Mouse (Mus musculus) embryonic facial prominence, embryonic 10.5 days (tissue): Measurements from ENCODE around the gene Cd320. TPM values are rescaled to one million over a fixed set of nuclear protein-coding genes. Genes with fewer than 3 reads are reported as not detected.
A peak's percentile ranks its signal among the peaks of the same experiment; 100 is the strongest.
"Not testable (repeated sequence)": the region's sequence is repeated elsewhere in the genome, so short reads cannot be mapped to it uniquely, and the experiment has no call there.

ENCODE experiments used
- DNase-seq: peaks from one replicate; pipeline ENCODE4 v3.0.0-alpha.2; 2017; ENCODE audit warnings: low spot score
- H3K27ac ChIP-seq: fragments of 300-500 bp; sonication (generic); replicated peaks from 2 replicates; pipeline ENCODE4 v1.5.1; 2016; ENCODE audit warnings: mild to moderate bottlenecking
- H3K27me3 ChIP-seq: fragments of 300-500 bp; sonication (generic); replicated peaks from 2 replicates; pipeline ENCODE4 v1.6.1; 2016; ENCODE audit warnings: low read depth, mild to moderate bottlenecking; ENCODE audit not compliant: poor library complexity, severe bottlenecking
- H3K36me3 ChIP-seq: fragments of 300-500 bp; sonication (generic); replicated peaks from 2 replicates; pipeline ENCODE4 v1.6.1; 2016; ENCODE audit warnings: mild to moderate bottlenecking, moderate library complexity
- H3K4me1 ChIP-seq: fragments of 300-500 bp; sonication (generic); 2 replicates; pipeline ENCODE4 v1.6.1; 2016
- H3K4me3 ChIP-seq: fragments of 300-500 bp; sonication (generic); 2 replicates; pipeline ENCODE4 v1.5.1; 2016; ENCODE audit warnings: mild to moderate bottlenecking, moderate library complexity
- H3K9me3 ChIP-seq: fragments of 300-500 bp; sonication (generic); 2 replicates; pipeline ENCODE4 v1.6.1; 2016; ENCODE audit warnings: mild to moderate bottlenecking
- WGBS: fragments of 180-500 bp; shearing (Covaris S2); methylation state at CpG from one replicate; pipeline ENCODE4 v1.1.7; 2016; 5-methylcytosine and 5-hydroxymethylcytosine counted together
- polyA plus RNA-seq: library from polyadenylated mRNA; unstranded; fragments of >200 nt; fragmentation: Nextera tagmentation; extraction: Ambion mirVana; gene quantifications from 2 replicates; pipeline ENCODE4 v1.2.1, GENCODE M21; 2016

Cd320 gene
- polyA plus RNA-seq, 1 experiment from 2014 or later, result 98.9 TPM

GRCm38 (mm10) chr17:33815399-33815798, 27.5 kb upstream of the Cd320 start:
- Histone ChIP-seq H3K4me3 (no peak overlapping the region), H3K27ac (no peak overlapping the region), H3K4me1 (peaks cover 46% of the 10 kb centered on the region), H3K36me3 (peaks cover 26% of the 10 kb centered on the region), H3K9me3 (no peaks in the 10 kb centered on the region), H3K27me3 (peaks cover 13% of the 10 kb centered on the region)
- no peak for DNase-seq
- 93% methylated on average over 6 of the region's 6 CpGs for WGBS

GRCm38 (mm10) chr17:33816612-33817011, 26.3 kb upstream of the Cd320 start:
- peak overlapping the region; percentile 75 for H3K4me3 ChIP-seq
- WGBS, result 86% methylated on average over 5 of the region's 5 CpGs
- H3K36me3 ChIP-seq, result peaks cover 38% of the 10 kb centered on the region
- no peak for DNase-seq
- 0 out of 2 replicates have a peak, but pooled peaks cover 1% of the 10 kb centered on the region for H3K27me3 ChIP-seq
- no peaks in the 10 kb centered on the region for H3K9me3 ChIP-seq
- peak overlapping the region; percentile 91; the same call in 1 of the 2 replicates for H3K27ac ChIP-seq
- H3K4me1 ChIP-seq, result peaks cover 36% of the 10 kb centered on the region

- H3K27me3 ChIP-seq, result no peaks in the 10 kb centered on the region
- peak; percentile 98 for DNase-seq
- H3K27ac ChIP-seq, result peak overlapping the region; percentile 91
- under 1% methylated on average over 89 of the region's 89 CpGs for WGBS
- H3K4me3 ChIP-seq, result peak overlapping the region; percentile 75
- H3K9me3 ChIP-seq, result no peaks in the 10 kb centered on the region
- H3K4me1 ChIP-seq, result peaks cover 44% of the 10 kb centered on the region
- H3K36me3 ChIP-seq, result peaks cover 46% of the 10 kb centered on the region
Observed at GRCm38 (mm10) chr17:33817184-33817968, 25.5 kb upstream of the Cd320 start.

GRCm38 (mm10) chr17:33817969-33818643, 24.8 kb upstream of the Cd320 start:
- H3K4me1 ChIP-seq, result peaks cover 45% of the 10 kb centered on the region
- H3K4me3 ChIP-seq, result peak overlapping the region; percentile 75
- 21% methylated on average over 33 of the region's 33 CpGs for WGBS
- peaks cover 53% of the 10 kb centered on the region for H3K36me3 ChIP-seq
- H3K27ac ChIP-seq, result peak overlapping the region; percentile 91
- DNase-seq, result no peak
- no peaks in the 10 kb centered on the region for H3K27me3 ChIP-seq
- no peaks in the 10 kb centered on the region for H3K9me3 ChIP-seq

GRCm38 (mm10) chr17:33822436-33822959, 20.4 kb upstream of the Cd320 start:
- no peak overlapping the region for H3K27ac ChIP-seq
- no peaks in the 10 kb centered on the region for H3K27me3 ChIP-seq
- H3K4me1 ChIP-seq, result peaks cover 51% of the 10 kb centered on the region
- no peak for DNase-seq
- peak overlapping the region; percentile 79 for H3K4me3 ChIP-seq
- 88% methylated on average over 1 of the region's 1 CpGs for WGBS
- H3K9me3 ChIP-seq, result no peaks in the 10 kb centered on the region
- H3K36me3 ChIP-seq, result peaks cover 66% of the 10 kb centered on the region

GRCm38 (mm10) chr17:33823171-33823570, 19.7 kb upstream of the Cd320 start:
- not testable (repeated sequence) for DNase-seq, H3K9me3 ChIP-seq, H3K27me3 ChIP-seq
- Histone ChIP-seq H3K36me3 (peaks cover 68% of the 10 kb centered on the region), H3K4me1 (peaks cover 44% of the 10 kb centered on the region), H3K4me3 (peak overlapping the region; percentile 79), H3K27ac (peak overlapping the region; percentile 92)
- WGBS, result 84% methylated on average over 8 of the region's 8 CpGs

- peak within 1 kb of the TSS; percentile 92 for H3K27ac ChIP-seq
- peak; percentile 97 for DNase-seq
- H3K36me3 ChIP-seq, result peaks cover 68% of the 10 kb centered on the region
- H3K9me3 ChIP-seq, result no peaks in the 10 kb centered on the region
- WGBS, result under 1% methylated on average over 51 of the region's 51 CpGs
- H3K4me1 ChIP-seq, result peaks cover 32% of the 10 kb centered on the region
- H3K27me3 ChIP-seq, result no peaks in the 10 kb centered on the region
- H3K4me3 ChIP-seq, result peak within 1 kb of the TSS; percentile 79
Observed at GRCm38 (mm10) chr17:33824084-33824996, 18.6 kb upstream of the Cd320 start, which contains the start of the genes Rps28 and Ndufa7. TSS of gene Rps28 (minus strand) at chr17:33824562. TSS of gene Ndufa7 (plus strand) at chr17:33824572.

GRCm38 (mm10) chr17:33824997-33825330, 17.9 kb upstream of the Cd320 start:
- H3K9me3 ChIP-seq, H3K27me3 ChIP-seq, DNase-seq: not testable (repeated sequence)
- peak overlapping the region; percentile 79 for H3K4me3 ChIP-seq
- 8% methylated on average over 6 of the region's 6 CpGs for WGBS
- H3K4me1 ChIP-seq, result peaks cover 32% of the 10 kb centered on the region
- peaks cover 68% of the 10 kb centered on the region for H3K36me3 ChIP-seq
- peak overlapping the region; percentile 92 for H3K27ac ChIP-seq

- H3K27ac ChIP-seq, result peak overlapping the region; percentile 92
- peaks cover 32% of the 10 kb centered on the region for H3K4me1 ChIP-seq
- peaks cover 68% of the 10 kb centered on the region for H3K36me3 ChIP-seq
- 87% methylated on average over 8 of the region's 8 CpGs for WGBS
- no peak for DNase-seq
- peak overlapping the region; percentile 79 for H3K4me3 ChIP-seq
- no peaks in the 10 kb centered on the region for H3K9me3 ChIP-seq
- H3K27me3 ChIP-seq, result no peaks in the 10 kb centered on the region
Observed at GRCm38 (mm10) chr17:33825462-33825861, 17.4 kb upstream of the Cd320 start.

GRCm38 (mm10) chr17:33826850-33827249, 16.0 kb upstream of the Cd320 start:
- H3K36me3 ChIP-seq, result peaks cover 68% of the 10 kb centered on the region
- WGBS, result 1% methylated on average over 3 of the region's 3 CpGs
- peak; percentile 81 for DNase-seq
- no peak overlapping the region for H3K4me3 ChIP-seq
- no peaks in the 10 kb centered on the region for H3K27me3 ChIP-seq
- no peak overlapping the region for H3K27ac ChIP-seq
- H3K4me1 ChIP-seq, result peaks cover 29% of the 10 kb centered on the region
- no peaks in the 10 kb centered on the region for H3K9me3 ChIP-seq

GRCm38 (mm10) chr17:33828892-33829291, 14.0 kb upstream of the Cd320 start:
- H3K36me3 ChIP-seq, result peaks cover 70% of the 10 kb centered on the region
- peaks cover 12% of the 10 kb centered on the region for H3K4me1 ChIP-seq

GRCm38 (mm10) chr17:33829561-33829960, 13.3 kb upstream of the Cd320 start:
- peaks cover 77% of the 10 kb centered on the region for H3K36me3 ChIP-seq
- no peaks in the 10 kb centered on the region for H3K9me3 ChIP-seq
- no peak for DNase-seq

More at GRCm38 (mm10) chr17:33828892-33829291, 14.0 kb upstream of the Cd320 start:
- 78% methylated on average over 2 of the region's 2 CpGs for WGBS
- no peaks in the 10 kb centered on the region for H3K27me3 ChIP-seq
- no peak overlapping the region for H3K27ac ChIP-seq
- no peaks in the 10 kb centered on the region for H3K9me3 ChIP-seq
- DNase-seq, result no peak
- H3K4me3 ChIP-seq, result no peak overlapping the region

More at GRCm38 (mm10) chr17:33829561-33829960, 13.3 kb upstream of the Cd320 start:
- H3K27ac ChIP-seq, result no peak overlapping the region
- peaks cover 12% of the 10 kb centered on the region for H3K4me1 ChIP-seq
- no peaks in the 10 kb centered on the region for H3K27me3 ChIP-seq
- WGBS, result 89% methylated on average over 10 of the region's 10 CpGs
- H3K4me3 ChIP-seq, result no peak overlapping the region
